In the genomic region with DNA sequence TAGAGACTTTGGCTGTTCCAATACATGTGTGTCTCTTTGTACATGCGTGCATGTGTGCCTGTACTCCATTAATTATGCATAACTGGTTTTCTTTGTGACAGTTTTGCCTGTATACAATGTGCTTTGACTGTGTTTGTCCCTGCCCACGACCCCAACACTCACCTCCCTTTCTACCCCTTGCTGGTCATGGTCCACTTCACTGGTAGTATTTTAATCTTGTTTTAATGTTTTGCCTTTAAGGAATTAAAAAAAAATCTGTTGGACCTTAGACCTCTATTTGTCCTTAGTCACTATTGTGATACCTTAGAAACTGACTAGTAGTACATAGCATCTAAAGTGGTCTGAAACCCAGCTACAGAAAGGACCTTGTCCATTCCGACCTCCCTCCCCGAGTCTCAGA, we compare ENCODE assay signal across 23 mouse cellular contexts. TPM values are rescaled to one million over a fixed set of nuclear protein-coding genes. Genes with fewer than 3 reads are reported as not detected.
DNase-seq lines count a peak whose midpoint lies in the region; ATAC-seq lines count a peak whose summit lies in the region.
"Had no signal": no experiment of that assay in that cellular context is flagged by ENCODE, and none has a peak within 500 bp of the region (broad histone marks: within the 10 kb centered on the region; RNA-seq: fewer than 3 reads in every experiment).

No protein-coding gene starts in this region.

- ATAC-seq in midbrain, embryonic 15.5 days (replicated peaks) = no peak
- ATAC-seq: activated CD4-positive, CD25-positive, alpha-beta regulatory T cell, adult 4 months; CD4-positive, CD25-positive, alpha-beta regulatory T cell, adult 4 months; forebrain, embryonic 13.5 days; forebrain, embryonic 15.5 days; Patski had no signal

- H3K27ac ChIP-seq in heart, embryonic 10.5 days = no peak overlapping the region
- peak overlapping the region; percentile 72; the same call in 1 of the 2 replicates for H3K27ac ChIP-seq in midbrain, embryonic 10.5 days (replicated peaks)
- H3K27ac ChIP-seq in midbrain, embryonic 15.5 days = no peak overlapping the region
- H3K27ac ChIP-seq: embryonic facial prominence, embryonic 10.5 days; embryonic facial prominence, embryonic 12.5 days; forebrain, embryonic 13.5 days; forebrain, embryonic 15.5 days had no signal

- H3K9ac ChIP-seq in midbrain, embryonic 15.5 days = no peak overlapping the region
- H3K9ac ChIP-seq: embryonic facial prominence, embryonic 12.5 days; forebrain, embryonic 13.5 days; forebrain, embryonic 15.5 days had no signal

- 87% methylated on average over 4 of the region's 4 CpGs for WGBS in heart, embryonic 10.5 days
- WGBS in midbrain, embryonic 10.5 days = 79% methylated on average over 4 of the region's 4 CpGs
- WGBS in midbrain, embryonic 15.5 days = 68% methylated on average over 4 of the region's 4 CpGs

- H3K4me3 ChIP-seq in heart, embryonic 10.5 days = no peak overlapping the region
- no peak overlapping the region for H3K4me3 ChIP-seq in midbrain, embryonic 10.5 days
- no peak overlapping the region for H3K4me3 ChIP-seq in midbrain, embryonic 15.5 days
- H3K4me3 ChIP-seq: embryonic facial prominence, embryonic 10.5 days; embryonic facial prominence, embryonic 12.5 days; forebrain, embryonic 13.5 days; forebrain, embryonic 15.5 days had no signal

- no peaks in the 10 kb centered on the region for H3K27me3 ChIP-seq in heart, embryonic 10.5 days (ENCODE audit: insufficient read depth, poor library complexity, severe bottlenecking)
- H3K27me3 ChIP-seq in midbrain, embryonic 10.5 days (ENCODE audit: low read depth, poor library complexity, severe bottlenecking) = no peaks in the 10 kb centered on the region
- H3K27me3 ChIP-seq in midbrain, embryonic 15.5 days (replicated peaks) = no peaks in the 10 kb centered on the region
- H3K27me3 ChIP-seq: CH12.LX; embryonic facial prominence, embryonic 12.5 days; forebrain, embryonic 13.5 days; forebrain, embryonic 15.5 days; Patski had no signal

- no peaks in the 10 kb centered on the region; the same call in 1 of the 2 replicates for H3K4me1 ChIP-seq in heart, embryonic 10.5 days
- peaks cover 57% of the 10 kb centered on the region for H3K4me1 ChIP-seq in midbrain, embryonic 10.5 days
- H3K4me1 ChIP-seq in midbrain, embryonic 15.5 days = peaks cover 14% of the 10 kb centered on the region; the same call in 1 of the 2 replicates
- H3K4me1 ChIP-seq: forebrain, embryonic 15.5 days had no signal

- no peak overlapping the region for H3K4me2 ChIP-seq in midbrain, embryonic 15.5 days
- H3K4me2 ChIP-seq: embryonic facial prominence, embryonic 12.5 days; forebrain, embryonic 13.5 days; forebrain, embryonic 15.5 days had no signal

- peaks cover 89% of the 10 kb centered on the region for H3K36me3 ChIP-seq in heart, embryonic 10.5 days
- H3K36me3 ChIP-seq in midbrain, embryonic 10.5 days = peaks cover 92% of the 10 kb centered on the region
- H3K36me3 ChIP-seq in midbrain, embryonic 15.5 days (replicated peaks) = peaks cover 33% of the 10 kb centered on the region

- no peaks in the 10 kb centered on the region for H3K9me3 ChIP-seq in heart, embryonic 10.5 days
- no peaks in the 10 kb centered on the region for H3K9me3 ChIP-seq in midbrain, embryonic 10.5 days (replicated peaks)
- H3K9me3 ChIP-seq in midbrain, embryonic 15.5 days = no peaks in the 10 kb centered on the region
- H3K9me3 ChIP-seq: embryonic facial prominence, embryonic 10.5 days; embryonic facial prominence, embryonic 12.5 days; forebrain, embryonic 13.5 days; forebrain, embryonic 15.5 days had no signal

- peak; percentile 33 for DNase-seq in heart, embryonic 10.5 days (ENCODE audit: low spot score)
- DNase-seq in heart, postnatal 4 days = no peak
- DNase-seq in kidney, adult 9 months = peak; percentile 51
- no peak for DNase-seq in kidney, adult 18-20 months
- no peak for DNase-seq in midbrain, embryonic 10.5 days (ENCODE audit: low spot score)
- DNase-seq: adrenal gland, adult 8-10 months; adrenal gland, postnatal 14 days; adrenal gland, postnatal 36 days; B cell, adult 2 months; cerebellum, adult 11-12 months; cerebellum, adult 2 months; cerebellum, adult 9-10 months; cerebellum, postnatal 10 days; cerebellum, postnatal 25 days had no signal

RNA-seq across cellular contexts. Expression of a gene that starts 26.8 kb away (rescaled TPM):
- polyA plus RNA-seq in heart, embryonic 10.5 days (2016; fragmentation: Nextera tagmentation; extraction: Ambion mirVana) = 757 and 1,068 TPM in 2 replicates
- 100 to 1,000 TPM; 236 to 264 TPM for total RNA-seq in heart, postnatal 4 days (2021)
- 1,399 and 1,420 TPM in 2 replicates for polyA plus RNA-seq in midbrain, embryonic 10.5 days (2016; fragmentation: Nextera tagmentation; extraction: Ambion mirVana)
- polyA plus RNA-seq in midbrain, embryonic 15.5 days (2015; fragmentation: Nextera tagmentation; extraction: Ambion mirVana) = 690 and 713 TPM in 2 replicates

RNA-seq across cellular contexts. Expression of a gene that starts 26.9 kb away (rescaled TPM):
- polyA plus RNA-seq in heart, embryonic 10.5 days (2016; fragmentation: Nextera tagmentation; extraction: Ambion mirVana) = 45.9 and 53.7 TPM in 2 replicates
- 10 to 100 TPM; 24.6 to 25.1 TPM for total RNA-seq in heart, postnatal 4 days (2021)
- 71.6 and 73.8 TPM in 2 replicates for polyA plus RNA-seq in midbrain, embryonic 10.5 days (2016; fragmentation: Nextera tagmentation; extraction: Ambion mirVana)
- 54.3 and 56.1 TPM in 2 replicates for polyA plus RNA-seq in midbrain, embryonic 15.5 days (2015; fragmentation: Nextera tagmentation; extraction: Ambion mirVana)

RNA-seq across cellular contexts. Expression of a gene that starts 53.5 kb away (rescaled TPM):
- 4.3 and 4.5 TPM in 2 replicates for polyA plus RNA-seq in heart, embryonic 10.5 days (2016; fragmentation: Nextera tagmentation; extraction: Ambion mirVana)
- total RNA-seq in heart, postnatal 4 days (2021) = 1 to 10 TPM; 7.6 TPM
- polyA plus RNA-seq in midbrain, embryonic 10.5 days (2016; fragmentation: Nextera tagmentation; extraction: Ambion mirVana) = 4.8 and 6.2 TPM in 2 replicates
- 10.0 and 11.1 TPM in 2 replicates for polyA plus RNA-seq in midbrain, embryonic 15.5 days (2015; fragmentation: Nextera tagmentation; extraction: Ambion mirVana)

Comparison
In these comparisons a context has a peak if more than half of its experiments do, and no peak if none do; other contexts are left out.
1. DNase-seq: peak in heart, embryonic 10.5 days (single experiment) and kidney, adult 9 months (single experiment); none in heart, postnatal 4 days (single experiment), kidney, adult 18-20 months (single experiment) and midbrain, embryonic 10.5 days (single experiment).